Mouse (Mus musculus) heart, embryonic 14.5 days (tissue): Measurements from ENCODE around the gene Tob1. TPM values are rescaled to one million over a fixed set of nuclear protein-coding genes. Genes with fewer than 3 reads are reported as not detected.

Experiments
- ATAC-seq: fragments of 200-750 bp; cut with Nextera tagmentation; 2 replicates; pipeline ENCODE4 v1.8.0; 2017; ENCODE audit warnings: low read depth, moderate TSS enrichment; ENCODE audit not compliant: insufficient number of reproducible peaks, insufficient read depth, low FRiP score
- H3K27ac ChIP-seq, 2 experiments: fragments of 200-500 bp in 1 of 2; fragments of 300-500 bp in 1 of 2; sonication (generic) in 1 of 2; replicated peaks in 1 of 2; 2 replicates each; pipeline ENCODE4 v1.5.1; 2012 to 2014; ENCODE audit warnings: low read depth in 2 of 2, low read length in 2 of 2, control low read depth in 1 of 2, mild to moderate bottlenecking in 1 of 2, mixed read lengths in 1 of 2; ENCODE audit not compliant: control insufficient read depth in 1 of 2, insufficient read depth in 1 of 2
- H3K27me3 ChIP-seq: fragments of 300-500 bp; sonication (generic); 2 replicates; pipeline ENCODE4 v1.6.1; 2014; ENCODE audit warnings: mild to moderate bottlenecking, low read length, control low read depth; ENCODE audit not compliant: control insufficient read depth, insufficient read depth
- H3K36me3 ChIP-seq: fragments of 300-500 bp; sonication (generic); 2 replicates; pipeline ENCODE4 v1.6.1; 2014; ENCODE audit warnings: mild to moderate bottlenecking, control low read depth, low read length, mixed read lengths; ENCODE audit not compliant: control insufficient read depth, insufficient read depth
- H3K4me1 ChIP-seq, 2 experiments: fragments of 200-500 bp in 1 of 2; fragments of 300-500 bp in 1 of 2; sonication (generic) in 1 of 2; 2 replicates each; pipeline ENCODE4 v1.6.1; 2012 to 2014; ENCODE audit warnings: low read length in 2 of 2, control low read depth in 1 of 2, mixed read lengths in 1 of 2; ENCODE audit not compliant: control insufficient read depth in 2 of 2, insufficient read depth in 2 of 2
- H3K4me2 ChIP-seq: fragments of 300-500 bp; sonication (generic); 2 replicates; pipeline ENCODE4 v1.6.1; 2014; ENCODE audit warnings: mild to moderate bottlenecking, low read length
- H3K4me3 ChIP-seq, 2 experiments: fragments of 200-500 bp in 1 of 2; fragments of 300-500 bp in 1 of 2; sonication (generic) in 1 of 2; 2 replicates each; pipeline ENCODE4 v1.5.1; 2012 to 2014; ENCODE audit warnings: low read length in 2 of 2, mild to moderate bottlenecking in 2 of 2, control low read depth in 1 of 2, low read depth in 1 of 2, moderate library complexity in 1 of 2; ENCODE audit not compliant: control insufficient read depth in 1 of 2, insufficient read depth in 1 of 2
- H3K9ac ChIP-seq: fragments of 300-500 bp; sonication (generic); 2 replicates; pipeline ENCODE4 v1.6.1; 2014; ENCODE audit warnings: mild to moderate bottlenecking, low read length
- H3K9me3 ChIP-seq: fragments of 300-500 bp; sonication (generic); 2 replicates; pipeline ENCODE4 v1.6.1; 2016; ENCODE audit warnings: low read length, control low read depth; ENCODE audit not compliant: control insufficient read depth
- WGBS: fragments of 180-500 bp; shearing (Covaris S2); extraction: QIAGEN DNeasy Blood & Tissue Kit; methylation state at CpG from one replicate; pipeline ENCODE4 v1.1.7; 2014; 5-methylcytosine and 5-hydroxymethylcytosine counted together
- polyA plus RNA-seq: library from polyadenylated mRNA; unstranded; fragments of >200 nt; fragmentation: Nextera tagmentation; extraction: Ambion mirVana; gene quantifications from 2 replicates; pipeline ENCODE4 v1.2.1, GENCODE M21; 2014

Tob1 gene
- polyA plus RNA-seq, 1 experiment from 2014 or later: 38.2 TPM

GRCm38 (mm10) chr11:94255733-94256132 is 44.5 kb downstream of the Tob1 start:
- ATAC-seq: no peak
- H3K9ac ChIP-seq: no peak overlapping the region
- no peak overlapping the region for H3K27ac ChIP-seq
- H3K4me2 ChIP-seq: no peak overlapping the region
- 78% methylated on average over 5 of the region's 5 CpGs for WGBS
- no peaks in the 10 kb centered on the region for H3K27me3 ChIP-seq
- H3K36me3 ChIP-seq: no peaks in the 10 kb centered on the region
- no peak overlapping the region for H3K4me3 ChIP-seq
- no peaks in the 10 kb centered on the region for H3K9me3 ChIP-seq
- H3K4me1 ChIP-seq: 0 out of 4 replicates have a peak, but pooled peaks cover 0 to 2% of the 10 kb centered on the region in 2 experiments

GRCm38 (mm10) chr11:94257987-94258386 is 46.7 kb downstream of the Tob1 start:
- H3K4me1 ChIP-seq: peaks cover 0 to 2% of the 10 kb centered on the region in 2 experiments; a peak in 1 of 4 replicates
- no peaks in the 10 kb centered on the region for H3K36me3 ChIP-seq
- H3K4me3 ChIP-seq: no peak overlapping the region
- no peaks in the 10 kb centered on the region for H3K9me3 ChIP-seq
- no peak overlapping the region for H3K4me2 ChIP-seq
- no peaks in the 10 kb centered on the region for H3K27me3 ChIP-seq
- ATAC-seq: no peak
- no peak overlapping the region for H3K27ac ChIP-seq
- H3K9ac ChIP-seq: no peak overlapping the region
- WGBS: 48% methylated on average over 14 of the region's 14 CpGs

GRCm38 (mm10) chr11:94259814-94260213 is 48.6 kb downstream of the Tob1 start:
- Histone ChIP-seq H3K9me3 (no peaks in the 10 kb centered on the region), H3K4me3 (no peak overlapping the region), H3K4me2 (no peak overlapping the region), H3K9ac (no peak overlapping the region), H3K4me1 (peaks cover under 1 to 2% of the 10 kb centered on the region in 2 experiments; a peak in 1 of 4 replicates), H3K36me3 (no peaks in the 10 kb centered on the region), H3K27ac (no peak overlapping the region), H3K27me3 (no peaks in the 10 kb centered on the region)
- no peak for ATAC-seq
- WGBS: 73% methylated on average over 4 of the region's 4 CpGs

GRCm38 (mm10) chr11:94261585-94262370 is 50.5 kb downstream of the Tob1 start:
- no peaks in the 10 kb centered on the region for H3K36me3 ChIP-seq
- WGBS: 76% methylated on average over 6 of the region's 6 CpGs
- H3K27me3 ChIP-seq: no peaks in the 10 kb centered on the region
- no peaks in the 10 kb centered on the region for H3K9me3 ChIP-seq
- H3K27ac ChIP-seq: no peak overlapping the region
- no peak overlapping the region for H3K4me3 ChIP-seq
- H3K9ac ChIP-seq: no peak overlapping the region
- peaks cover 2 to 6% of the 10 kb centered on the region in 2 experiments; a peak in 2 of 4 replicates for H3K4me1 ChIP-seq
- ATAC-seq: no peak
- H3K4me2 ChIP-seq: no peak overlapping the region

Other genes with a start within 250 kb of the Tob1 start
- 237 and 241 TPM in 2 replicates for gene Gm20390, start 243.2 kb upstream of the Tob1 start, polyA plus RNA-seq
- 93.3 and 94.9 TPM in 2 replicates for gene Nme1, start 242.9 kb upstream of the Tob1 start, polyA plus RNA-seq
- 54.5 and 63.8 TPM in 2 replicates for gene Spag9, start 215.4 kb upstream of the Tob1 start, polyA plus RNA-seq
- gene Wfikkn2, start 34.6 kb downstream of the Tob1 start, polyA plus RNA-seq: 1.3 and 1.6 TPM in 2 replicates
- 0.36 and 1.1 TPM in 2 replicates for gene Gm21885, start 70.4 kb downstream of the Tob1 start, polyA plus RNA-seq
- gene Luc7l3, start 110.5 kb downstream of the Tob1 start, polyA plus RNA-seq: 61.9 and 62.9 TPM in 2 replicates
- gene Ankrd40, start 116.5 kb downstream of the Tob1 start, polyA plus RNA-seq: 46.1 and 59.2 TPM in 2 replicates
- 0.49 and 1.2 TPM in 2 replicates for gene Abcc3, start 181.5 kb downstream of the Tob1 start, polyA plus RNA-seq